Mouse (Mus musculus): Measurements from ENCODE around the gene Cep68.

Gene Cep68

GRCm38 (mm10) chr11:20202299-20203011 lies 46.8 kb downstream of the Cep68 start:
- DNase-seq = peak; percentile 57

DNA sequence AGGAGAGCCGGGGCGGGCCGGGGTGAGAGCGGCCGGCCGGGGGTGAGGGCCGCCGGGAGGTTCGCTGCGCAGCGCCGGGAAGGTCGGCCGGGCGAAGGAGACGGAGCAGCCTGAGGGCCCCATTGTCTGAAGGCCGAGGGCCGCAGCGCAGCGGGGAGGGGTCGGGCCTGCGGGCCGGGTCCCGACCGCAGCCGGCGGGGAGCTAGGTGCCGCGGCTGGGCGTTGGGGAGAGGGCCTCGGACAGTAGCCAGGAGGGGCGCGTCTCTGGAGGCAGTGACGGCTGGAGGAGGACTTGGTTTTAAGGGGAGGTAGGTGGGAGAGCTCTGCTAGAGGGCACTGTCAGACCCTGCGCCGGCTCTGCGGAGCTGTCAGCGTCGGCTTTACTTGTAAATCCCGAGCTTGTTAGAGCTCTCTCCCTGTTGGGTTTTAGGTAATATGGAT lies 47.5 kb downstream of the Cep68 start:
- no peak for DNase-seq

GRCm38 (mm10) chr11:20200713-20201575 lies 48.3 kb downstream of the Cep68 start, which contains the start of gene Rab1a:
TSS of gene Rab1a (plus strand) at chr11:20201432.
- DNase-seq = peak; percentile 99

DNA sequence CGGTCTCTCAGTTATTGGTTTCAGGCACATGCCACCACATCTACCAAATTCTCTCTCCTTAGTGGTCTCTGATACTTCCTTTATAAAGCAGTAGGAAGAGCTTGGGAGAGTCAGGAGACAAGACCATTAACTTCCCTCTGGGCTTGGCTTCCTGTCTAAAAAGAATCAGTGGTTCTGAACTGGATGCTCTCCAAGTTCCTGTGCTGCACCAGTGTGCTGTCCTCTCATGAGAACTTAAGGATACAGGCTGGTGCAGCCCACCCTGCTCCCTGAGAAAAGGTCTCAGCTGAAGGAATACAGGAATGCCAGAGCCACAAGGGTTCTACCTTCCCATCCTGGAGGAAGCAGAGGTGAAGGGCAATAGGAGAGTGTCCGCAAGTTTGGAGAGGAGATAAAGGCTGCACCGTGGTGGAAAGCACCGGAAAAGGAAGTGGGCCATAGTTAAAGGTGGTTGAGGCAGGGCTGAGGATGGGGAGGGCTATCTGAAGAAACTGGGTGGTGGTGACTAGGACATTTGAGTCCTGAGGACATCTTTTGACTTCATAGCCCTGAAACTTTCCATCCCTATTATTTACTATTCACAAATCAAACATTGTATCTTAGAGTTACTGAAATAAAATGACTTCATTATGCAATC lies 56.0 kb downstream of the Cep68 start:
- DNase-seq = no peak

DNA sequence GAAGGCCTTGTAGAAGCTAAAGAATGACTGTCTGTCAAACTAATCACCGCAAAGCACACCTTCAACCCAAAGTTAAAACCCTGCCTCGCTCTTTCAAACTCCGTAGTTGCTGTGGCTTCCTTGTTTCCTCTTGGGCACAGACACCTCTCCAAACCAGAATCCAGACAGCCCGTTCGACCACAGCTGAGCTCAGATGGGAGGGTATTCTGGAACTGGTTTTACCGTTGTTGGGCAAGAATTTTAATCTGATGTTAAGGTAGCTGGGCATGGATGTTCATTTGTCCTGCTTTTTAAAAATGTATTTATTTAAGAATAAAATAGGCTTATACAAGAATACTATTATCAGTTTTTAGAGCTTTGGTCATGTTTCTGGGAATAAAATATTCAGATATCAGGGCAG lies 62.0 kb downstream of the Cep68 start:
- DNase-seq = no peak

Measured in kidney, adult 18-20 months (tissue).